Mouse (Mus musculus) heart, adult 2 months (tissue): ENCODE data around the gene Cfap77. TPM values are rescaled to one million over a fixed set of nuclear protein-coding genes. Genes with fewer than 3 reads are reported as not detected.

Source experiments
- DNase-seq, 2 experiments: peaks; one replicate each; pipeline ENCODE4 v3.0.0; 2021
- H3K27ac ChIP-seq: fragments of 200-600 bp; 2 replicates; pipeline ENCODE4 v1.8.1; 2022
- H3K27me3 ChIP-seq: fragments of 200-500 bp; 2 replicates; pipeline ENCODE4 v1.6.1; 2012; ENCODE audit warnings: mild to moderate bottlenecking, low read length, inconsistent platforms, mixed read lengths; ENCODE audit not compliant: control insufficient read depth, insufficient read depth
- H3K36me3 ChIP-seq: fragments of 200-500 bp; 2 replicates; pipeline ENCODE4 v1.6.1; 2012; ENCODE audit warnings: low read length, inconsistent platforms; ENCODE audit not compliant: control insufficient read depth, insufficient read depth
- H3K4me1 ChIP-seq: fragments of 200-500 bp; 2 replicates; pipeline ENCODE4 v1.6.1; 2011; ENCODE audit warnings: low read length; ENCODE audit not compliant: control insufficient read depth, insufficient read depth
- H3K4me3 ChIP-seq: fragments of 200-600 bp; 2 replicates; pipeline ENCODE4 v1.8.1; 2022
- H3K79me2 ChIP-seq: fragments of 200-500 bp; replicated peaks from 2 replicates; pipeline ENCODE4 v1.6.1; 2012; ENCODE audit warnings: mild to moderate bottlenecking, inconsistent platforms, low read length, moderate library complexity, mixed read lengths; ENCODE audit not compliant: control insufficient read depth, insufficient read depth
- H3K9ac ChIP-seq: fragments of 200-500 bp; 2 replicates; pipeline ENCODE4 v1.6.1; 2012; ENCODE audit warnings: low read depth, mild to moderate bottlenecking, control low read depth, inconsistent platforms, low read length, mixed read lengths
- CTCF ChIP-seq: fragments of 200-600 bp; IDR thresholded peaks from 2 replicates; pipeline ENCODE4 v1.8.1; 2022; ENCODE audit warnings: antibody characterized with exemption, mild to moderate bottlenecking, moderate library complexity
- EP300 ChIP-seq: fragments of 200-500 bp; IDR thresholded peaks from 2 replicates; pipeline ENCODE4 v1.6.1; 2011; ENCODE audit warnings: low read depth, low read length, control low read depth; ENCODE audit not compliant: insufficient read depth
- POLR2A ChIP-seq: fragments of 200-500 bp; IDR thresholded peaks from 2 replicates; pipeline ENCODE4 v1.6.1; 2011; ENCODE audit warnings: mild to moderate bottlenecking, low read depth, low read length, control low read depth; ENCODE audit not compliant: insufficient read depth
- WGBS: fragments of 180-500 bp; shearing (Covaris S2); methylation state at CpG from one replicate; pipeline ENCODE4 v1.1.7; 2018; 5-methylcytosine and 5-hydroxymethylcytosine counted together
- intact Hi-C: fragments of 180-260 bp; cut with DNase I; formaldehyde crosslinking; loops from one replicate; pipeline ENCODE4 v1.15.1; 2025
- polyA plus RNA-seq: library from polyadenylated mRNA; depleted of rRNA; stranded (reverse); fragments of >200 nt; gene quantifications from 2 replicates; pipeline ENCODE4 v1.2.3, GENCODE M21; 2012
- total RNA-seq, 2 experiments: library from RNA; stranded (reverse); gene quantifications; 2 replicates each; pipeline ENCODE4 v1.2.3; 2021

Gene Cfap77
- total and polyA plus RNA-seq, 3 experiments, result 0.39 TPM; not detected in 2

DNA sequence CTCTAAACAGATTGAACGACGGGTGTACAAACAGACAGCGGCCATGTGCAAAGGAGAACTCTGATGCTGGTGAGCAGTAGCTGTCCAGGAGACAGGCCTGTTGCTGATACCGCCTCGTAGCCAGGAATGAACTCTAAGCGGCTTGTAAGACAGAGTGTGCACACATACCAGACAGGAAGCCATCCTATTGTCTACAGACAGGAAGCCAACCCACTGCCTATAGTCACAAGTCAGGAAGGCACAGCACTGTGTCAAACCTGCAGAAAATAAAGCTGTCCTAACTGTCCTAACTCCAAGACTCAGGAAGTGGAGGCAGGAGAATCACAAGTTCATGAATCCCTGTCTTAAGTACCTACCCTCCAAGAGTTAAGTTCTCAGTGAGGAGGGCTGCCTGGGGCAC is 91.3 kb downstream of the Cfap77 start:
- no peak for DNase-seq
- no peak overlapping the region for H3K27ac ChIP-seq
- intact Hi-C loops, result no loop called here

DNA sequence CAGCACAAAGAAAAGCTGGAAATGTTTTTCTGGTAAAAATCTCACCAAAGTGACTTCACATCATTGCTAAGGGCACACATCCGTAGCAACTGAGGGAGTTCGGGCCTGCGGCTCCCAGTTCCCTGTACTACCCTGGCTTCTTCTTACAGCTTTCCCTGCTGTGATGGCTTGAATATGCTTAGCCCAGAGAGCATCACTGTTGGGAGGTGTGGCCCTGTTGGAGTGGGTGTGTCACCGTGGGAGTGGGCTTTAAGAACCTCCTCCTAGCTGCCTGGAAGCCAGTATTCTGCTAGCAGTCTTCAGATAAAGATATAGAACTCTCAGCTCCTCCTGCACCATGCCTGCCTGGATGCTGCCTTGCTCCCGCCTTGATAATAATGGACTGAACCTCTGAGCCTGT is 93.2 kb downstream of the Cfap77 start:
- 72% methylated on average over 5 of the region's 5 CpGs for WGBS
- Histone ChIP-seq H3K36me3 (no peaks in the 10 kb centered on the region), H3K79me2 (no peaks in the 10 kb centered on the region), H3K27me3 (no peaks in the 10 kb centered on the region), H3K27ac (no peak overlapping the region), H3K9ac (no peak overlapping the region), H3K4me1 (peaks cover 2% of the 10 kb centered on the region; the same call in 1 of the 2 replicates), H3K4me3 (no peak overlapping the region)
- no peak for DNase-seq
- intact Hi-C loops, result no loop called here
- TF ChIP-seq EP300 (no peak), POLR2A (no peak), CTCF (no peak)

More for the DNA sequence above, 91.3 kb downstream of the Cfap77 start:
- H3K9ac ChIP-seq, result no peak overlapping the region
- H3K27me3 ChIP-seq, result no peaks in the 10 kb centered on the region
- TF ChIP-seq CTCF (no peak), POLR2A (no peak), EP300 (no peak)
- no peaks in the 10 kb centered on the region for H3K79me2 ChIP-seq
- peaks cover 2% of the 10 kb centered on the region; the same call in 1 of the 2 replicates for H3K4me1 ChIP-seq
- no peaks in the 10 kb centered on the region for H3K36me3 ChIP-seq
- H3K4me3 ChIP-seq, result no peak overlapping the region
- 48% methylated on average over 6 of the region's 6 CpGs for WGBS

DNA sequence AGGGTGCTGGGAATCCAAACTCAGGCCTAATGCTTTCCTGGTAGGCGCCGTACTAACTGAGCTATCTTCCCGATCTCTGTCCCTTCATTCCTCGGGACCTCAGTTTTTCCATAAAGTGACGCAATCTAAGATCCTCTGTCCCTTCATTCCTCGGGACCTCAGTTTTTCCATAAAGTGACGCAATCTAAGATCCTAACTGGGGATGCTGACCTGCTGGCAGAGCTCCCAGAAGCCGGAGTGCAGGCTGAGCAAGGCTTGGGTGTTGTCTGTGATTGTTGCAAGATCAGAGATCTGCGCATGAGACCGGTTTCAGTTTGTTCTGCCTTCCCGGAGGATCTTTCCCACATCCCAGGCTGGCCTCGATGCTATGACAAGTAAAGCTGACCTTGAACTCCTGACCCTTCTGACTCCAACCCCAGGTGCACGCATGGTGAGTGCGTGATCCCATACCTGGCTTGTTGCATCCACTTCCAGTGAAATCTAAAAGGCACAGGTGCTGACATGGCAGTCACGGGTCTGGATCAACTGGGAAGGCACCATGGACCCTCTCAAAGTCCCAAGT is 93.8 kb downstream of the Cfap77 start:
- H3K9ac ChIP-seq, result no peak overlapping the region
- H3K4me1 ChIP-seq, result peaks cover 2% of the 10 kb centered on the region; the same call in 1 of the 2 replicates
- WGBS, result 57% methylated on average over 15 of the region's 15 CpGs
- no peak for TF ChIP-seq CTCF
- no peaks in the 10 kb centered on the region for H3K27me3 ChIP-seq
- no peaks in the 10 kb centered on the region for H3K36me3 ChIP-seq
- H3K27ac ChIP-seq, result no peak overlapping the region
- H3K4me3 ChIP-seq, result no peak overlapping the region
- intact Hi-C loops, result no loop called here
- no peaks in the 10 kb centered on the region for H3K79me2 ChIP-seq
- no peak for DNase-seq

DNA sequence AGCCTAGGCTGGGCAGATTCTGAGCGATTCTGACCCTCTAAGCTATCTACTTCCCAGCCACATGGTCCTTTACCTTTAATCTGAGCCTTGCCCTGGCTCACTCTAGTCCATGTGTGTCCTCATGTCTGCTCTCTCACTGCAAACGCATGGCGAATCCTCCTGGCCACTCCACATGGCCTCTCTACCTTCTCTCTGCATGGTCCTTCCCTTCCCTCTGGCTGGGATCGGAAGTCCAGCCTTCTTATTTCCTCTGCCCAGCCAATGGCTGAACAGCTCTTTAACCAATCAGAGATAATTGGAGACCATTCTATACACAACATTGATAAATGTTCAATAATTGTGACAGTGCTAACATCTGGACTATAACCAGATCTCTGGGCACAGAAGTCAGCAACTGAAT is 98.0 kb downstream of the Cfap77 start:
- no peak for DNase-seq
- intact Hi-C loops, result no loop called here
- Histone ChIP-seq H3K4me3 (no peak overlapping the region), H3K4me1 (no peaks in the 10 kb centered on the region), H3K27ac (no peak overlapping the region), H3K79me2 (no peaks in the 10 kb centered on the region), H3K9ac (no peak overlapping the region), H3K36me3 (no peaks in the 10 kb centered on the region), H3K27me3 (no peaks in the 10 kb centered on the region)
- TF ChIP-seq POLR2A (no peak), CTCF (no peak), EP300 (no peak)
- 85% methylated on average over 4 of the region's 4 CpGs for WGBS

DNA sequence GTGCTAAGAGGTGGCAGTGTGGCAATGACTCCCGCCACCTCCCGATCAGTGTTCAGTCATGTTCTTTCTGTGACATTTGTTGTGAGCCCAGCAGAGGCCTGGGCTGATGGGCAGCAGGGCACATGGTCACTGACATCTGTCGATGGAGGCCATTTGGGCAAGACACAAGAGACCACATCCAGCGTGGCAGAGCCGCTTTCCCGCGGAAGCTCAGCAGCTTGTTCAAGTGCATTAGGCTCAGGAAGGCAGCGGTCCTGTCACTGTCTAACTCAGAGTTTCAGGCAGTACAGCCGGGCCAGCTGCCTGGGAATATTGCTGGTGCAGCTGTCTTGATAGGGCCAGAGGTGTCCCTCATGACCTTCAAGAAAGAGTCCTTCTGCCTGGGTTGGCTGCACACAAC is 100.3 kb downstream of the Cfap77 start:
- no peak overlapping the region for H3K9ac ChIP-seq
- no peak for DNase-seq
- H3K27me3 ChIP-seq, result no peaks in the 10 kb centered on the region
- TF ChIP-seq CTCF (no peak), EP300 (no peak), POLR2A (no peak)
- no peaks in the 10 kb centered on the region for H3K4me1 ChIP-seq
- no peak overlapping the region for H3K27ac ChIP-seq
- H3K36me3 ChIP-seq, result no peaks in the 10 kb centered on the region
- intact Hi-C loops, result no loop called here
- WGBS, result 83% methylated on average over 9 of the region's 9 CpGs
- no peak overlapping the region for H3K4me3 ChIP-seq
- no peaks in the 10 kb centered on the region for H3K79me2 ChIP-seq

DNA sequence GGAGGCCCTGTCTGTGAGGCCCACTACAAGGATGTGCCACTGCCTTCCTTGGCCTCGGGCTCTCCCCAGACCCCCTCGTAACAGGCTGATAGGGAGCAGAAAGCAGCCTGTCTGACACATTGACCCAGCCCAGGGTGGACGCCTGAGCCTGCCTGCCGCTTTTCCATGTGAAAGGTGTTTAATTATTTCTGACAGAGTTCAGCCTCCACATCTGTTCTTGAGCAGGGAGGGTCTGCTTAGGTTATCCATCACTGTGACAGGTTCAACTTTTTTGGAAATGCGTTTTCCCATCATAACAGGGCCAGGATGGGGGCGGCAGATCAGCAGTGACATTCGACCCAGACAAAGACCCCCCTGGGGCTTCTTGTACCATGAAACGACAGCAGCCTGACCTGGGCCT is 101.9 kb downstream of the Cfap77 start:
- no peaks in the 10 kb centered on the region for H3K4me1 ChIP-seq
- no peak overlapping the region for H3K9ac ChIP-seq
- WGBS, result 65% methylated on average over 8 of the region's 8 CpGs
- no peak overlapping the region for H3K4me3 ChIP-seq
- H3K27me3 ChIP-seq, result no peaks in the 10 kb centered on the region
- intact Hi-C loops, result no loop called here
- H3K36me3 ChIP-seq, result no peaks in the 10 kb centered on the region
- no peaks in the 10 kb centered on the region for H3K79me2 ChIP-seq
- TF ChIP-seq POLR2A (no peak), CTCF (no peak), EP300 (no peak)
- H3K27ac ChIP-seq, result no peak overlapping the region
- DNase-seq, result no peak

DNA sequence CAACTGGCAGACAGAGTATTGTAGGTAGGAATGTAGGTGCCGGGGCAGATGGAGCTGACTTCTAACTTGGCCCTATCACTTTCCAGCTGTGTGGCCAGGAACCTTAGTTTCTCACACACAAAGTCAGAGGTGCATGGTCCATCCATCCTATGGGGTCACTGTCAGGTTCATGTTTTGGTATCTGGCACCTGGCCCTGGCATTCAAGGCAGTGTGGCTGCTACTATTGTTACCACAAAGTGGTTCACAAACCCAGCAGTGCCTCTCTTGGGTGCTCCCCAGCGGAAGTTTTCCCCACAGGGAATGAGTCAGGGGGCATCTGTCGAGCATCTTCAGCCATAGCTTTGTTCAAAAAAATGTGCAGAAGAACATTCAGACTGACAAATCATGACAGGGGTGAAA is 108.6 kb downstream of the Cfap77 start:
- DNase-seq, result no peak
- intact Hi-C loops, result no loop called here
- WGBS, result 84% methylated on average over 3 of the region's 3 CpGs
- TF ChIP-seq EP300 (no peak), POLR2A (no peak), CTCF (no peak)
- no peak overlapping the region for H3K9ac ChIP-seq
- no peaks in the 10 kb centered on the region for H3K36me3 ChIP-seq
- H3K4me1 ChIP-seq, result no peaks in the 10 kb centered on the region
- no peaks in the 10 kb centered on the region for H3K79me2 ChIP-seq
- no peaks in the 10 kb centered on the region for H3K27me3 ChIP-seq
- H3K27ac ChIP-seq, result no peak overlapping the region
- no peak overlapping the region for H3K4me3 ChIP-seq
